Mouse (Mus musculus) monocyte, adult 2 months (primary cell): ENCODE data around the gene Tmem216.
"Not testable (repeated sequence)": the region's sequence is repeated elsewhere in the genome, so short reads cannot be mapped to it uniquely, and the experiment has no call there.

Source experiments
- DNase-seq, 2 experiments: peaks; one replicate each; pipeline ENCODE4 v3.0.0; 2022; ENCODE audit warnings: low spot score in 2 of 2, low read depth in 1 of 2

The Tmem216 gene

GRCm38 (mm10) chr19:10569627-10570026 is 13.6 kb upstream of the Tmem216 start:
- DNase-seq: no peak

GRCm38 (mm10) chr19:10565217-10565616 is 9.2 kb upstream of the Tmem216 start:
- no peak for DNase-seq

- no peak for DNase-seq
These were observed 8.2 kb upstream of the Tmem216 start for GRCm38 (mm10) chr19:10564278-10564677.

- DNase-seq: no peak
These were observed 6.3 kb upstream of the Tmem216 start for GRCm38 (mm10) chr19:10562351-10562750.

- DNase-seq: no peak
These were observed 5.7 kb upstream of the Tmem216 start for GRCm38 (mm10) chr19:10561558-10562314.

GRCm38 (mm10) chr19:10560108-10560507 is 4.1 kb upstream of the Tmem216 start:
- no peak for DNase-seq

- DNase-seq: not testable (repeated sequence)
These were observed 1.9 kb upstream of the Tmem216 start for GRCm38 (mm10) chr19:10557837-10558375.

- DNase-seq: no peak
These were observed 1.4 kb upstream of the Tmem216 start for GRCm38 (mm10) chr19:10557430-10557829.

GRCm38 (mm10) chr19:10557001-10557400 is 963 bp upstream of the Tmem216 start:
- no peak for DNase-seq

GRCm38 (mm10) chr19:10539454-10539853 is 16.6 kb downstream of the Tmem216 start:
- no peak for DNase-seq

GRCm38 (mm10) chr19:10530082-10530481 is 26.0 kb downstream of the Tmem216 start:
- no peak for DNase-seq

GRCm38 (mm10) chr19:10525910-10526309 is 30.1 kb downstream of the Tmem216 start, which contains the start of gene Sdhaf2:
TSS of gene Sdhaf2 (minus strand) at chr19:10526142.
- peak in 1 of 2 experiments; percentile 14 for DNase-seq

- DNase-seq: peak; percentile 42 to 69
These were observed 30.7 kb downstream of the Tmem216 start, which contains the start of gene Cpsf7 for GRCm38 (mm10) chr19:10525106-10525901. TSS of gene Cpsf7 (plus strand) at chr19:10525266.

- DNase-seq: no peak
These were observed 31.3 kb downstream of the Tmem216 start for GRCm38 (mm10) chr19:10524784-10525105.

- no peak for DNase-seq
These were observed 32.5 kb downstream of the Tmem216 start for GRCm38 (mm10) chr19:10523483-10524080.

GRCm38 (mm10) chr19:10521926-10522325 is 34.1 kb downstream of the Tmem216 start:
- no peak for DNase-seq

GRCm38 (mm10) chr19:10520355-10520754 is 35.7 kb downstream of the Tmem216 start:
- DNase-seq: no peak

- no peak for DNase-seq
These were observed 45.2 kb downstream of the Tmem216 start for GRCm38 (mm10) chr19:10510759-10511330.

- DNase-seq: no peak
These were observed 53.5 kb downstream of the Tmem216 start for GRCm38 (mm10) chr19:10502571-10502970.

GRCm38 (mm10) chr19:10500581-10500980 is 55.5 kb downstream of the Tmem216 start:
- no peak for DNase-seq

- no peak for DNase-seq
These were observed 58.4 kb downstream of the Tmem216 start for GRCm38 (mm10) chr19:10497512-10498160.
